Mouse (Mus musculus): ENCODE measurements around the gene Zfp74.

- TF ChIP-seq GATA1 (IDR thresholded peaks at IDR 0.05; ENCODE audit: borderline replicate concordance, low read length) (no peak), FLI1 (IDR thresholded peaks at IDR 0.05; ENCODE audit: low read length) (no peak)
Observed at GRCm38 (mm10) chr7:29908130-29908950, 45.5 kb downstream of the Zfp74 start, which contains the start of gene Zfp383.

Data from megakaryocyte, embryonic 14.5 days (primary cell).